Mouse (Mus musculus) hindbrain, embryonic 16.5 days (tissue): ENCODE data around the gene Tcte3. TPM values are rescaled to one million over a fixed set of nuclear protein-coding genes. Genes with fewer than 3 reads are reported as not detected.
"Not testable (repeated sequence)": the region's sequence is repeated elsewhere in the genome, so short reads cannot be mapped to it uniquely, and the experiment has no call there.

Experiments used
- ATAC-seq: fragments of 200-750 bp; cut with Nextera tagmentation; 2 replicates; pipeline ENCODE4 v1.8.0; 2017; ENCODE audit warnings: moderate TSS enrichment, moderate library complexity
- H3K27ac ChIP-seq: fragments of 300-500 bp; sonication (generic); 2 replicates; pipeline ENCODE4 v1.5.1; 2014; ENCODE audit warnings: low read depth, mild to moderate bottlenecking, control low read depth, low read length, moderate library complexity
- H3K27me3 ChIP-seq: fragments of 300-500 bp; sonication (generic); replicated peaks from 2 replicates; pipeline ENCODE4 v1.6.1; 2014; ENCODE audit warnings: low read length; ENCODE audit not compliant: control insufficient read depth, insufficient read depth
- H3K36me3 ChIP-seq: fragments of 300-500 bp; sonication (generic); 2 replicates; pipeline ENCODE4 v1.6.1; 2014; ENCODE audit warnings: mild to moderate bottlenecking, low read length, moderate library complexity, mixed read lengths; ENCODE audit not compliant: control insufficient read depth, insufficient read depth
- H3K4me1 ChIP-seq: fragments of 300-500 bp; sonication (generic); 2 replicates; pipeline ENCODE4 v1.6.1; 2014; ENCODE audit warnings: low read depth, low read length; ENCODE audit not compliant: control insufficient read depth, insufficient read depth
- H3K4me2 ChIP-seq: fragments of 300-500 bp; sonication (generic); 2 replicates; pipeline ENCODE4 v1.6.1; 2014; ENCODE audit warnings: mild to moderate bottlenecking, low read length, control low read depth, moderate library complexity
- H3K4me3 ChIP-seq: fragments of 300-500 bp; sonication (generic); 2 replicates; pipeline ENCODE4 v1.5.1; 2014; ENCODE audit warnings: mild to moderate bottlenecking, low read length, control low read depth, moderate library complexity
- H3K9ac ChIP-seq: fragments of 300-500 bp; sonication (generic); 2 replicates; pipeline ENCODE4 v1.6.1; 2014; ENCODE audit warnings: low read depth, mild to moderate bottlenecking, control low read depth, low read length, moderate library complexity
- H3K9me3 ChIP-seq: fragments of 300-500 bp; sonication (generic); 2 replicates; pipeline ENCODE4 v1.6.1; 2014; ENCODE audit warnings: mild to moderate bottlenecking, low read length, moderate library complexity; ENCODE audit not compliant: control insufficient read depth
- WGBS: fragments of 180-500 bp; shearing (Covaris S2); extraction: QIAGEN DNeasy Blood & Tissue Kit; methylation state at CpG from one replicate; pipeline ENCODE4 v1.1.7; 2014; 5-methylcytosine and 5-hydroxymethylcytosine counted together
- polyA plus RNA-seq: library from polyadenylated mRNA; unstranded; fragments of >200 nt; fragmentation: Nextera tagmentation; extraction: Ambion mirVana; gene quantifications from 2 replicates; pipeline ENCODE4 v1.2.1, GENCODE M21; 2015

Tcte3 gene
- polyA plus RNA-seq, 1 experiment from 2014 or later: 0.80 TPM

GRCm38 (mm10) chr17:15053183-15053828, 12.0 kb upstream of the Tcte3 start:
- not testable (repeated sequence) for H3K27ac ChIP-seq, ATAC-seq, H3K9me3 ChIP-seq, H3K4me1 ChIP-seq, H3K27me3 ChIP-seq, H3K4me3 ChIP-seq, H3K36me3 ChIP-seq, H3K4me2 ChIP-seq, H3K9ac ChIP-seq
- WGBS: 91% methylated on average over 5 of the region's 8 CpGs

DNA sequence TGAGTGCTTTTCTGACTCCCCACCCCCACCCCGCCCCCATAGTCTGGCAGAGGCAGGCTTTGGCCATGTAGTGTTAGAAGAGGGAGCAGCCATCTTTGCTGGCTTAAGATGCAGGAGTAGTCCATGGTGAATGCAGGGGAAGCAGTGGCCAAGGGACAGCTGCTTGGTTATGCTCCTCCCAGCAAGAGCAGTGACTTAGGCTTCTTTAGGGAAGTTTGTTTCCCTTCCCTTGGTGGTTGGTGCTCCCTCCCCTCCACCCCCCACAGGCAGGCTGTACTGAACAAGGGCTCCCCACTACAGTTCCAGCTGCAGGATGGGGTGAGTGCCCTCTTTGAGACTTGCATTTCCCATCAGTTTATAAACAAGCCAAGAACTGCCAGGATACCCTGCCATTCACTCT, 11.5 kb upstream of the Tcte3 start:
- H3K27me3 ChIP-seq, H3K9ac ChIP-seq, H3K27ac ChIP-seq, H3K4me3 ChIP-seq, H3K4me2 ChIP-seq, H3K4me1 ChIP-seq, H3K9me3 ChIP-seq, H3K36me3 ChIP-seq: not testable (repeated sequence)
- ATAC-seq: peak; percentile 25; the same call in 1 of the 2 replicates
- 75% methylated on average over 1 of the region's 1 CpGs for WGBS

DNA sequence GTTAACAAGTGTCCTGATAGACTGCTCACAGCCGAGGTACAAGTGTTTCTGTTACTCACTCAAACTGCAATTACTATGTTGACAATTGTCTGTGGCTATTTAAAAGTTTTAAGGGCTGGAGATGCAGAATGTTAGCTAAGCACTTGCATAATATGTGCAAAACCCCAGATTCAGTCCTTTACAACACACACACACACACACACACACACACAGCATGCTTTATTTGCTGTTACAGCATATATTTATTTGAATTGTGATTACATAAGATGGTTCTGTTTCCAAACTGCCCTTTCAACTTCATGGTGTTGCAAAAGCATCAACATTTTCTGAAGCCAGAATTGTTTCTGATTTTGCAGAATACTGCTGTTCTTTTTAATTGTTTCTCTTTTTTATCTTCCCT, 9.1 kb upstream of the Tcte3 start:
- H3K4me1 ChIP-seq, H3K36me3 ChIP-seq, H3K9me3 ChIP-seq, H3K27me3 ChIP-seq, H3K9ac ChIP-seq, ATAC-seq, H3K4me2 ChIP-seq, H3K4me3 ChIP-seq, H3K27ac ChIP-seq: not testable (repeated sequence)
- WGBS: no CpG with 5 or more reads among the region's 1 CpGs

GRCm38 (mm10) chr17:15040455-15040854, 833 bp downstream of the Tcte3 start:
- WGBS: no CpG with 5 or more reads among the region's 3 CpGs
- H3K36me3 ChIP-seq, ATAC-seq, H3K27ac ChIP-seq, H3K4me1 ChIP-seq, H3K4me3 ChIP-seq, H3K4me2 ChIP-seq, H3K9me3 ChIP-seq, H3K9ac ChIP-seq, H3K27me3 ChIP-seq: not testable (repeated sequence)

DNA sequence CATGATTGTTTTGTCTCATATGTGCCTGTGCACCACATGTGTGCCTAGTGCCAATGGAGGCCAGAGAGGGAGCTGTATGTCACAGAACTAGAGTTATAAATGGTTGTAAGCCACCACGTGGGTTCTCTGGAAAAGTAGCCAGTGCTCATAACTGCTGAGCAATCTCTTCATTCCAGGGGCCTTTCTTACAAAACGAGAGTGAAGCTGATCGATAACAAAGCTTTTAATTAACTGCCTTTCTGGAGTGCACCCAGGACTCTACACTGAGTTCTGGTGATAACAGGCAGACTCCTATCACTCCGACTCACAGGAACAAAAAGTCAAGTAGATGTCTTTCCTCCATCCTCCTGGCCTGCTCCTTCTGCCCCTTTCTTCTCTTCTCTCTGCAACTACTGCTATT, 9.9 kb downstream of the Tcte3 start:
- H3K4me2 ChIP-seq, H3K27ac ChIP-seq, H3K4me1 ChIP-seq, H3K36me3 ChIP-seq, H3K9me3 ChIP-seq, H3K27me3 ChIP-seq, H3K9ac ChIP-seq, H3K4me3 ChIP-seq, ATAC-seq: not testable (repeated sequence)
- no CpG with 5 or more reads among the region's 4 CpGs for WGBS

- ATAC-seq, H3K27me3 ChIP-seq, H3K9me3 ChIP-seq, H3K36me3 ChIP-seq, H3K4me3 ChIP-seq, H3K4me1 ChIP-seq, H3K4me2 ChIP-seq, H3K27ac ChIP-seq, H3K9ac ChIP-seq: not testable (repeated sequence)
- WGBS: no CpG with 5 or more reads among the region's 6 CpGs
Observed at GRCm38 (mm10) chr17:15025513-15025912, 15.8 kb downstream of the Tcte3 start.

DNA sequence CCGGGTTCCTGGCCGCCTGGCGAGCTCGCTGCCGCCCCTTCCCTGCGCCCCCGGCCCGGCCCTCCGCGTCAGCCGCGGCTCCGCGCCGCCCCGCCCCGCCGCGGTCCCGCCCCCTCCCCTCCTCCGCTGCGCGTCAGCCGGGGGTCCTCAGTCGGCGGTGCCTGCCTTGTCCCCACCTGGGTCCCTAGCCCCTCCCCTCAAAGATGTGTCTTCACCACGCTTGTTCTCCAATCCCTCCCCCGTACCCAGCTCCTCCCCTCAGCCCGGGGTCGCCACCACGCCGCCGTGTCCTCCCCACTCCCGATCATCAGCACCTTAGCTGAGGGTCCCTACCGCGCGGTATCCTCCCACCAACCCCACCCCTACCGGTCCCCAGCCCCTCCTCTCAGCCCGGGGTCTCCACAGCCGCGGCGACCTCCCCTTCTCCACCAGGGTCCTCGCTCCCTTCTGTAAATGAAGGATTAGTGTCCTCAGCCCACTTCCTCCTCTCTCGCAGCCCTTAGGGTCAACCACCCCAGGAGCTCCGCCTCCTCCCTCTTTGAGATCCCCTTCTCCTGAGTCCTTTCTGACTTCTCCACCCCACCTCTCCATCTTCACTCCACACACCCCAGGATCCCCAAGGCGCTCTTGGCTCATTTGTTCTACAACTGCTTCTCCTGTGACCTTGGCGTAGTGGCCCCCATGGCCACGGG, 16.6 kb downstream of the Tcte3 start:
- no CpG with 5 or more reads among the region's 48 CpGs for WGBS
- H3K4me3 ChIP-seq, H3K4me2 ChIP-seq, H3K9ac ChIP-seq, H3K4me1 ChIP-seq, H3K27ac ChIP-seq, H3K9me3 ChIP-seq, H3K36me3 ChIP-seq, H3K27me3 ChIP-seq: not testable (repeated sequence)
- peak; percentile 93 for ATAC-seq

- not testable (repeated sequence) for H3K9me3 ChIP-seq, H3K4me2 ChIP-seq, H3K4me1 ChIP-seq, H3K4me3 ChIP-seq, H3K36me3 ChIP-seq, H3K27me3 ChIP-seq, H3K9ac ChIP-seq, H3K27ac ChIP-seq
- no CpG with 5 or more reads among the region's 97 CpGs for WGBS
- ATAC-seq: peak; percentile 80
Observed at GRCm38 (mm10) chr17:15023878-15024492, 17.3 kb downstream of the Tcte3 start.

GRCm38 (mm10) chr17:15021503-15022220, 19.6 kb downstream of the Tcte3 start:
- not testable (repeated sequence) for ATAC-seq, H3K9me3 ChIP-seq, H3K4me1 ChIP-seq, H3K27me3 ChIP-seq, H3K36me3 ChIP-seq, H3K4me3 ChIP-seq, H3K4me2 ChIP-seq, H3K9ac ChIP-seq, H3K27ac ChIP-seq
- 85% methylated on average over 3 of the region's 3 CpGs for WGBS
